Mouse (Mus musculus) liver, postnatal 0 days (tissue): ENCODE measurements at regions not wholly inside any gene's neighbourhood (a gene's known extent, or its start where the extent isn't known, plus 50 kb on each side); places are given as distances from the start of the nearest gene placed in this dataset.

Experiments
- ATAC-seq: fragments of 200-750 bp; cut with Nextera tagmentation; 2 replicates; pipeline ENCODE4 v1.8.0; 2017; ENCODE audit warnings: mild to moderate bottlenecking, moderate library complexity
- DNase-seq: peaks from one replicate; pipeline ENCODE4 v3.0.0-alpha.2; 2016
- H3K27ac ChIP-seq: fragments of 300-500 bp; sonication (generic); 2 replicates; pipeline ENCODE4 v1.5.1; 2014; ENCODE audit warnings: antibody characterized with exemption, moderate library complexity, mild to moderate bottlenecking, low read depth
- H3K27me3 ChIP-seq: fragments of 300-500 bp; sonication (generic); 2 replicates; pipeline ENCODE4 v1.6.1; 2014; ENCODE audit warnings: low read length, control low read depth, mixed read lengths; ENCODE audit not compliant: insufficient read depth
- H3K36me3 ChIP-seq: fragments of 300-500 bp; sonication (generic); replicated peaks from 2 replicates; pipeline ENCODE4 v1.6.1; 2014; ENCODE audit warnings: mild to moderate bottlenecking, control low read depth, low read length, moderate library complexity, mixed read lengths; ENCODE audit not compliant: insufficient read depth
- H3K4me1 ChIP-seq: fragments of 300-500 bp; sonication (generic); 2 replicates; pipeline ENCODE4 v1.6.1; 2014; ENCODE audit warnings: antibody characterized with exemption, mild to moderate bottlenecking, control low read depth; ENCODE audit not compliant: insufficient read depth
- H3K4me2 ChIP-seq: fragments of 300-500 bp; sonication (generic); 2 replicates; pipeline ENCODE4 v1.6.1; 2014; ENCODE audit warnings: low read depth, mild to moderate bottlenecking, low read length, moderate library complexity, mixed read lengths
- H3K4me3 ChIP-seq: fragments of 300-500 bp; sonication (generic); 2 replicates; pipeline ENCODE4 v1.5.1; 2014; ENCODE audit warnings: low read depth, low read length
- H3K9ac ChIP-seq: fragments of 300-500 bp; sonication (generic); replicated peaks from 2 replicates; pipeline ENCODE4 v1.6.1; 2014; ENCODE audit warnings: mild to moderate bottlenecking, moderate library complexity
- H3K9me3 ChIP-seq: fragments of 300-500 bp; sonication (generic); 2 replicates; pipeline ENCODE4 v1.6.1; 2016; ENCODE audit warnings: mild to moderate bottlenecking, control low read depth, low read length, mixed read lengths
- CTCF ChIP-seq: sonication (generic); IDR thresholded peaks from 2 replicates; pipeline ENCODE4 v1.5.1; 2016; ENCODE audit warnings: antibody characterized with exemption, low read depth
- EP300 ChIP-seq: IDR thresholded peaks from 2 replicates; pipeline ENCODE4 v1.6.1; 2016; ENCODE audit warnings: antibody characterized with exemption, low read depth, mild to moderate bottlenecking
- WGBS: fragments of 180-500 bp; shearing (Covaris S2); extraction: QIAGEN DNeasy Blood & Tissue Kit; methylation state at CpG from one replicate; pipeline ENCODE4 v1.1.7; 2014; ENCODE audit not compliant: insufficient replicate concordance; 5-methylcytosine and 5-hydroxymethylcytosine counted together

- Histone ChIP-seq H3K36me3 (no peaks in the 10 kb centered on the region), H3K27me3 (no peaks in the 10 kb centered on the region)
Observed at GRCm38 (mm10) chr2:159652243-159652642, 681.7 kb downstream of the Gm826 start.

GRCm38 (mm10) chr2:159676845-159677244 is 657.1 kb downstream of the Gm826 start:
- no peak overlapping the region for H3K4me2 ChIP-seq
- H3K27ac ChIP-seq, result no peak overlapping the region
- ATAC-seq (no peak), DNase-seq (no peak)
- no peaks in the 10 kb centered on the region for H3K36me3 ChIP-seq
- no peak overlapping the region for H3K4me3 ChIP-seq
- WGBS, result 31% methylated on average over 3 of the region's 3 CpGs
- H3K9me3 ChIP-seq, result no peaks in the 10 kb centered on the region
- H3K4me1 ChIP-seq, result no peaks in the 10 kb centered on the region
- no peaks in the 10 kb centered on the region for H3K27me3 ChIP-seq
- H3K9ac ChIP-seq, result no peak overlapping the region
- TF ChIP-seq EP300 (no peak), CTCF (no peak)

More at GRCm38 (mm10) chr2:159652243-159652642, 681.7 kb downstream of the Gm826 start:
- WGBS, result 75% methylated on average over 3 of the region's 3 CpGs
- Histone ChIP-seq H3K9ac (no peak overlapping the region), H3K4me3 (no peak overlapping the region), H3K27ac (no peak overlapping the region), H3K9me3 (no peaks in the 10 kb centered on the region), H3K4me1 (no peaks in the 10 kb centered on the region), H3K4me2 (no peak overlapping the region)
- TF ChIP-seq EP300, result no peak
- TF ChIP-seq CTCF, result no peak
- ATAC-seq (no peak), DNase-seq (no peak)

- ATAC-seq (no peak), DNase-seq (no peak)
- H3K9me3 ChIP-seq, result no peaks in the 10 kb centered on the region
- no peaks in the 10 kb centered on the region for H3K27me3 ChIP-seq
- H3K9ac ChIP-seq, result no peak overlapping the region
- no peak for TF ChIP-seq EP300
- no peak for TF ChIP-seq CTCF
- no peaks in the 10 kb centered on the region for H3K4me1 ChIP-seq
- H3K36me3 ChIP-seq, result no peaks in the 10 kb centered on the region
- H3K27ac ChIP-seq, result no peak overlapping the region
- H3K4me3 ChIP-seq, result no peak overlapping the region
- 65% methylated on average over 1 of the region's 1 CpGs for WGBS
- no peak overlapping the region for H3K4me2 ChIP-seq
Observed at GRCm38 (mm10) chr2:159680641-159681040, 653.3 kb downstream of the Gm826 start.

GRCm38 (mm10) chr2:159703100-159703499 is 630.9 kb downstream of the Gm826 start:
- Histone ChIP-seq H3K9me3 (peaks cover 3% of the 10 kb centered on the region; the same call in 1 of the 2 replicates), H3K36me3 (no peaks in the 10 kb centered on the region), H3K9ac (no peak overlapping the region), H3K27me3 (no peaks in the 10 kb centered on the region), H3K4me1 (no peaks in the 10 kb centered on the region), H3K4me2 (no peak overlapping the region), H3K27ac (no peak overlapping the region), H3K4me3 (no peak overlapping the region)
- no peak for TF ChIP-seq CTCF
- no peak for TF ChIP-seq EP300
- 69% methylated on average over 3 of the region's 3 CpGs for WGBS
- ATAC-seq (no peak), DNase-seq (no peak)

- TF ChIP-seq EP300 (no peak), CTCF (no peak)
- Histone ChIP-seq H3K4me1 (no peaks in the 10 kb centered on the region), H3K9ac (no peak overlapping the region), H3K27me3 (no peaks in the 10 kb centered on the region), H3K4me3 (no peak overlapping the region), H3K27ac (no peak overlapping the region), H3K4me2 (no peak overlapping the region), H3K36me3 (no peaks in the 10 kb centered on the region), H3K9me3 (no peaks in the 10 kb centered on the region)
- WGBS, result 74% methylated on average over 2 of the region's 2 CpGs
- DNase-seq (no peak), ATAC-seq (no peak)
Observed at GRCm38 (mm10) chr2:159708141-159708540, 625.8 kb downstream of the Gm826 start.

- no peaks in the 10 kb centered on the region for H3K36me3 ChIP-seq
- no peak overlapping the region for H3K27ac ChIP-seq
- H3K4me1 ChIP-seq, result no peaks in the 10 kb centered on the region
- H3K27me3 ChIP-seq, result no peaks in the 10 kb centered on the region
- TF ChIP-seq EP300 (no peak), CTCF (no peak)
- no peak overlapping the region for H3K9ac ChIP-seq
- H3K4me3 ChIP-seq, result no peak overlapping the region
- DNase-seq, result no peak
- no peak for ATAC-seq
- H3K4me2 ChIP-seq, result no peak overlapping the region
- WGBS, result 56% methylated on average over 3 of the region's 3 CpGs
- no peaks in the 10 kb centered on the region for H3K9me3 ChIP-seq
Observed at GRCm38 (mm10) chr2:159714633-159715032, 619.3 kb downstream of the Gm826 start.

GRCm38 (mm10) chr2:159718738-159719137 is 615.2 kb downstream of the Gm826 start:
- Histone ChIP-seq H3K4me2 (no peak overlapping the region), H3K4me1 (no peaks in the 10 kb centered on the region), H3K36me3 (no peaks in the 10 kb centered on the region), H3K27me3 (no peaks in the 10 kb centered on the region), H3K4me3 (no peak overlapping the region), H3K9ac (no peak overlapping the region), H3K27ac (no peak overlapping the region), H3K9me3 (no peaks in the 10 kb centered on the region)
- DNase-seq (no peak), ATAC-seq (no peak)
- no peak for TF ChIP-seq EP300
- no peak for TF ChIP-seq CTCF
- WGBS, result 52% methylated on average over 2 of the region's 2 CpGs
